Mouse (Mus musculus) midbrain, embryonic 10.5 days (tissue): Measurements from ENCODE around the gene Rab35. TPM values are rescaled to one million over a fixed set of nuclear protein-coding genes. Genes with fewer than 3 reads are reported as not detected.

Experiments used
- DNase-seq: peaks from one replicate; pipeline ENCODE4 v3.0.0-alpha.2; 2017; ENCODE audit warnings: low spot score
- H3K27ac ChIP-seq: fragments of 300-500 bp; sonication (generic); replicated peaks from 2 replicates; pipeline ENCODE4 v1.5.1; 2016; ENCODE audit warnings: mild to moderate bottlenecking
- H3K27me3 ChIP-seq: fragments of 300-500 bp; sonication (generic); 2 replicates; pipeline ENCODE4 v1.6.1; 2016; ENCODE audit warnings: low read depth, mild to moderate bottlenecking; ENCODE audit not compliant: poor library complexity, severe bottlenecking
- H3K36me3 ChIP-seq: fragments of 300-500 bp; sonication (generic); 2 replicates; pipeline ENCODE4 v1.6.1; 2016; ENCODE audit warnings: mild to moderate bottlenecking, moderate library complexity
- H3K4me1 ChIP-seq: fragments of 300-500 bp; sonication (generic); 2 replicates; pipeline ENCODE4 v1.6.1; 2016
- H3K4me3 ChIP-seq: fragments of 300-500 bp; sonication (generic); 2 replicates; pipeline ENCODE4 v1.5.1; 2016; ENCODE audit warnings: mild to moderate bottlenecking, moderate library complexity
- H3K9me3 ChIP-seq: fragments of 300-500 bp; sonication (generic); replicated peaks from 2 replicates; pipeline ENCODE4 v1.6.1; 2016; ENCODE audit warnings: mild to moderate bottlenecking
- WGBS: fragments of 180-500 bp; shearing (Covaris S2); methylation state at CpG from one replicate; pipeline ENCODE4 v1.1.7; 2016; 5-methylcytosine and 5-hydroxymethylcytosine counted together
- polyA plus RNA-seq: library from polyadenylated mRNA; unstranded; fragments of >200 nt; fragmentation: Nextera tagmentation; extraction: Ambion mirVana; gene quantifications from 2 replicates; pipeline ENCODE4 v1.2.1, GENCODE M21; 2016

Rab35 gene
- polyA plus RNA-seq, 1 experiment from 2014 or later: 11.8 TPM

GRCm38 (mm10) chr5:115626237-115626886 is 5.3 kb upstream of the Rab35 start:
- Histone ChIP-seq H3K27me3 (no peaks in the 10 kb centered on the region), H3K27ac (no peak overlapping the region), H3K36me3 (peaks cover 21% of the 10 kb centered on the region), H3K9me3 (no peaks in the 10 kb centered on the region), H3K4me3 (no peak overlapping the region), H3K4me1 (peaks cover 22% of the 10 kb centered on the region)
- DNase-seq: no peak
- 88% methylated on average over 10 of the region's 10 CpGs for WGBS

- H3K9me3 ChIP-seq: no peaks in the 10 kb centered on the region
- peaks cover 30% of the 10 kb centered on the region for H3K4me1 ChIP-seq
- H3K27me3 ChIP-seq: no peaks in the 10 kb centered on the region
- 79% methylated on average over 8 of the region's 8 CpGs for WGBS
- no peak overlapping the region for H3K27ac ChIP-seq
- H3K4me3 ChIP-seq: no peak overlapping the region
- peaks cover 9% of the 10 kb centered on the region for H3K36me3 ChIP-seq
- no peak for DNase-seq
Measured at GRCm38 (mm10) chr5:115628083-115628482, 3.6 kb upstream of the Rab35 start.

- DNase-seq: no peak
- peaks cover 9% of the 10 kb centered on the region for H3K36me3 ChIP-seq
- peaks cover 35% of the 10 kb centered on the region for H3K4me1 ChIP-seq
- H3K9me3 ChIP-seq: no peaks in the 10 kb centered on the region
- WGBS: 93% methylated on average over 4 of the region's 4 CpGs
- H3K27ac ChIP-seq: no peak overlapping the region
- H3K4me3 ChIP-seq: no peak overlapping the region
- H3K27me3 ChIP-seq: no peaks in the 10 kb centered on the region
Measured at GRCm38 (mm10) chr5:115629672-115630071, 2.0 kb upstream of the Rab35 start.

GRCm38 (mm10) chr5:115630291-115630690 is 1.4 kb upstream of the Rab35 start:
- Histone ChIP-seq H3K27ac (no peak overlapping the region), H3K4me3 (peak overlapping the region; percentile 87; the same call in 1 of the 2 replicates), H3K4me1 (peaks cover 40% of the 10 kb centered on the region), H3K27me3 (no peaks in the 10 kb centered on the region), H3K9me3 (no peaks in the 10 kb centered on the region), H3K36me3 (peaks cover 12% of the 10 kb centered on the region)
- DNase-seq: no peak
- 42% methylated on average over 5 of the region's 5 CpGs for WGBS

GRCm38 (mm10) chr5:115632358-115632714 is 628 bp downstream of the Rab35 start:
- peak; percentile 52 for DNase-seq
- H3K27ac ChIP-seq: peak overlapping the region; percentile 92
- WGBS: 2% methylated on average over 29 of the region's 30 CpGs
- no peaks in the 10 kb centered on the region for H3K27me3 ChIP-seq
- peaks cover 46% of the 10 kb centered on the region for H3K4me1 ChIP-seq
- H3K36me3 ChIP-seq: peaks cover 15% of the 10 kb centered on the region
- H3K4me3 ChIP-seq: peak overlapping the region; percentile 87
- H3K9me3 ChIP-seq: no peaks in the 10 kb centered on the region

GRCm38 (mm10) chr5:115633060-115633459 is 1.4 kb downstream of the Rab35 start:
- DNase-seq: no peak
- H3K36me3 ChIP-seq: peaks cover 22% of the 10 kb centered on the region
- H3K27me3 ChIP-seq: no peaks in the 10 kb centered on the region
- no peaks in the 10 kb centered on the region for H3K9me3 ChIP-seq
- WGBS: 80% methylated on average over 4 of the region's 4 CpGs
- 0 out of 2 replicates have a peak overlapping the region, but pooled peaks have one; percentile 92 for H3K27ac ChIP-seq
- peak overlapping the region; percentile 87 for H3K4me3 ChIP-seq
- H3K4me1 ChIP-seq: peaks cover 46% of the 10 kb centered on the region

GRCm38 (mm10) chr5:115634046-115634445 is 2.3 kb downstream of the Rab35 start:
- no peak for DNase-seq
- Histone ChIP-seq H3K4me1 (peaks cover 46% of the 10 kb centered on the region), H3K9me3 (no peaks in the 10 kb centered on the region), H3K4me3 (no peak overlapping the region), H3K27ac (no peak overlapping the region), H3K27me3 (no peaks in the 10 kb centered on the region), H3K36me3 (peaks cover 32% of the 10 kb centered on the region)
- WGBS: 91% methylated on average over 8 of the region's 8 CpGs

- H3K36me3 ChIP-seq: peaks cover 47% of the 10 kb centered on the region
- WGBS: 71% methylated on average over 6 of the region's 6 CpGs
- no peak overlapping the region for H3K27ac ChIP-seq
- H3K4me1 ChIP-seq: peaks cover 43% of the 10 kb centered on the region
- H3K27me3 ChIP-seq: no peaks in the 10 kb centered on the region
- no peaks in the 10 kb centered on the region for H3K9me3 ChIP-seq
- H3K4me3 ChIP-seq: no peak overlapping the region
- DNase-seq: no peak
Measured at GRCm38 (mm10) chr5:115635536-115635935, 3.8 kb downstream of the Rab35 start.

- Histone ChIP-seq H3K36me3 (peaks cover 91% of the 10 kb centered on the region), H3K27ac (no peak overlapping the region), H3K4me3 (no peak overlapping the region), H3K27me3 (no peaks in the 10 kb centered on the region), H3K9me3 (no peaks in the 10 kb centered on the region), H3K4me1 (no peaks in the 10 kb centered on the region)
- DNase-seq: no peak
- 89% methylated on average over 9 of the region's 9 CpGs for WGBS
Measured at GRCm38 (mm10) chr5:115644192-115644591, 12.5 kb downstream of the Rab35 start.

- no peaks in the 10 kb centered on the region for H3K27me3 ChIP-seq
- H3K4me3 ChIP-seq: no peak overlapping the region
- WGBS: 68% methylated on average over 3 of the region's 3 CpGs
- no peaks in the 10 kb centered on the region for H3K9me3 ChIP-seq
- DNase-seq: no peak
- H3K27ac ChIP-seq: 0 out of 2 replicates have a peak overlapping the region, but pooled peaks have one; percentile 28
- peaks cover 15% of the 10 kb centered on the region for H3K4me1 ChIP-seq
- H3K36me3 ChIP-seq: peaks cover 44% of the 10 kb centered on the region
Measured at GRCm38 (mm10) chr5:115648876-115649275, 17.2 kb downstream of the Rab35 start.

GRCm38 (mm10) chr5:115649699-115650098 is 18.0 kb downstream of the Rab35 start:
- Histone ChIP-seq H3K4me3 (no peak overlapping the region), H3K9me3 (no peaks in the 10 kb centered on the region), H3K27ac (no peak overlapping the region; the same call in 1 of the 2 replicates), H3K27me3 (no peaks in the 10 kb centered on the region), H3K36me3 (peaks cover 36% of the 10 kb centered on the region), H3K4me1 (peaks cover 15% of the 10 kb centered on the region)
- WGBS: 88% methylated on average over 8 of the region's 8 CpGs
- DNase-seq: no peak

GRCm38 (mm10) chr5:115650885-115651284 is 19.2 kb downstream of the Rab35 start:
- WGBS: 92% methylated on average over 10 of the region's 10 CpGs

GRCm38 (mm10) chr5:115651821-115652220 is 20.1 kb downstream of the Rab35 start:
- no peak for DNase-seq
- H3K4me1 ChIP-seq: peaks cover 21% of the 10 kb centered on the region
- no peaks in the 10 kb centered on the region for H3K27me3 ChIP-seq
- peaks cover 15% of the 10 kb centered on the region for H3K36me3 ChIP-seq
- peak overlapping the region; percentile 56; the same call in 1 of the 2 replicates for H3K4me3 ChIP-seq
- WGBS: 93% methylated on average over 10 of the region's 10 CpGs
- no peak overlapping the region for H3K27ac ChIP-seq
- no peaks in the 10 kb centered on the region for H3K9me3 ChIP-seq

More at GRCm38 (mm10) chr5:115650885-115651284, 19.2 kb downstream of the Rab35 start:
- no peaks in the 10 kb centered on the region for H3K27me3 ChIP-seq
- H3K27ac ChIP-seq: no peak overlapping the region
- H3K4me3 ChIP-seq: no peak overlapping the region
- H3K9me3 ChIP-seq: no peaks in the 10 kb centered on the region
- H3K4me1 ChIP-seq: peaks cover 19% of the 10 kb centered on the region
- H3K36me3 ChIP-seq: peaks cover 24% of the 10 kb centered on the region
- DNase-seq: no peak
